Comparison of ENCODE assay signal across 15 mouse cellular contexts in genomic region chr9:51657796-51658195, GRCm38 (mm10).
"Had no signal": no experiment of that assay in that cellular context is flagged by ENCODE, and none has a peak within 500 bp of the region (broad histone marks: within the 10 kb centered on the region; RNA-seq: fewer than 3 reads in every experiment).

No protein-coding gene starts in this region.

- H3K4me3 ChIP-seq: left cerebral cortex, adult 2 months; limb, embryonic 10.5 days; liver, embryonic 15.5 days; midbrain, embryonic 10.5 days; neural tube, embryonic 12.5 days had no signal

- H3K4me2 ChIP-seq: liver, embryonic 11.5 days; liver, embryonic 15.5 days; lung, embryonic 14.5 days; neural tube, embryonic 12.5 days had no signal

- H3K4me1 ChIP-seq: limb, embryonic 10.5 days; liver, embryonic 15.5 days; midbrain, embryonic 10.5 days; neural tube, embryonic 12.5 days had no signal

- DNase-seq: kidney, postnatal 14 days; lung, embryonic 14.5 days; lung, postnatal 10 days; lung, postnatal 4 days; midbrain, embryonic 14.5 days; right cerebral cortex, postnatal 4 days; spleen, adult 18-20 months; thymus, adult 18-20 months; thymus, postnatal 14 days had no signal

- H3K9me3 ChIP-seq: limb, embryonic 10.5 days; liver, embryonic 15.5 days; midbrain, embryonic 10.5 days; neural tube, embryonic 12.5 days had no signal

- H3K36me3 ChIP-seq: limb, embryonic 10.5 days; liver, embryonic 15.5 days; midbrain, embryonic 10.5 days; neural tube, embryonic 12.5 days had no signal

- H3K27me3 ChIP-seq: liver, embryonic 15.5 days; neural tube, embryonic 12.5 days had no signal

- H3K9ac ChIP-seq: liver, embryonic 15.5 days; lung, embryonic 14.5 days; neural tube, embryonic 12.5 days had no signal

- H3K27ac ChIP-seq: left cerebral cortex, adult 2 months; limb, embryonic 10.5 days; liver, embryonic 15.5 days; midbrain, embryonic 10.5 days; neural tube, embryonic 12.5 days had no signal
